Mouse (Mus musculus) ES-E14 (cell line): ENCODE measurements at regions not wholly inside any gene's neighbourhood (a gene's known extent, or its start where the extent isn't known, plus 50 kb on each side); places are given as distances from the start of the nearest gene placed in this dataset.

Source experiments
- CHD2 ChIP-seq: IDR thresholded peaks from 2 replicates; pipeline ENCODE4 v1.6.1; 2014; ENCODE audit warnings: mild to moderate bottlenecking, low read depth, low read length, inconsistent platforms
- HCFC1 ChIP-seq: IDR thresholded peaks from 2 replicates; pipeline ENCODE4 v1.6.1; 2012; ENCODE audit warnings: low read length, inconsistent platforms, borderline replicate concordance; ENCODE audit not compliant: insufficient read depth
- MAFK ChIP-seq: IDR thresholded peaks from 2 replicates; pipeline ENCODE4 v1.6.1; 2014; ENCODE audit warnings: mild to moderate bottlenecking, low read depth, low read length, inconsistent platforms; ENCODE audit not compliant: insufficient read depth
- ZC3H11A ChIP-seq: IDR thresholded peaks from 2 replicates; pipeline ENCODE4 v1.6.1; 2012; ENCODE audit warnings: low read depth, mild to moderate bottlenecking, inconsistent platforms, low read length, borderline replicate concordance
- ZNF384 ChIP-seq: IDR thresholded peaks from 2 replicates; pipeline ENCODE4 v1.6.1; 2012; ENCODE audit warnings: low read depth, low read length, inconsistent platforms

DNA sequence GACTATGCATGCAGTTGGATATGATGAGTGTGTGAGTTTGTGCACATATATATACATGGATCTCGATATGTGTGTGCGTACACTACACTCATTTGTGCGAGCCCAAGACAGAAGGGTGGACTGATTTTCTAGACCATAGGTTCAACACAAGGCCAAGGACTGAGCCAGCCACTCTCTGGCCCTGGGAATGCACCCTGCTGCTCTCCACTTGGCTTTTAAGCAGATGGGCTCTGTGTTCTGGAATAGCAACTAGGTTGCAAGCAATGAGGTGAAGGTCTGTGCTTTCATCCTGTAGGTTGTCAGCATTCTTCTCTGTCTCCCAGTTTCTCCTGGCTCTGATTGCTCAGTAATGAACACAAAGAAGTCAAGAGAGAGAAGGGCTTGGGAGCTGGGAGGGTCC lies 66.5 kb downstream of the Gadd45g start:
- no peak for TF ChIP-seq HCFC1
- TF ChIP-seq ZC3H11A: no peak
- no peak for TF ChIP-seq MAFK
- TF ChIP-seq CHD2: no peak
- no peak for TF ChIP-seq ZNF384
